Mouse (Mus musculus): ENCODE data around the gene Gm20441. TPM values are rescaled to one million over a fixed set of nuclear protein-coding genes. Genes with fewer than 3 reads are reported as not detected.

The Gm20441 gene
- total and polyA plus RNA-seq, 2 experiments from 2014 or later, result not detected

DNA sequence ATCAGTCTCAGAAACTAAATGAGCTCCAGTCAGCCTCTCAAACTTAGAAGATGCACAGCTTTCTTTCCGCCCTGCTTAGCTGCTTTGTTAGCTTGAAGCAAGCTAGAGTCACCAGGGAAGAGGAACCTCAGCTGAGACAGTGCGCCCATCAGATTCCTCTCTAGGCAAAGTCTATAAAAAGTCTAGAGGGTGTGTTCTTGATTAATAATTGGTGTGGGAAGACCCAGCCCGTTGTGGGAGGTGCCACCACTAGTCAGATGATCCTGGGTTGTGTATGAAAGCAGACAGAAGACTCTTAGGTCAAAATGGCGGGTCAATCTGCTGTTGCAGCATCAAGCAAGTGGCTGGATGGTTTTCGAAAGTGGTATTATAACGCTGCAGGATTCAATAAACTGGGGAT, 13.9 kb downstream of the Gm20441 start:
- no peak overlapping the region for H3K27ac ChIP-seq (ENCODE audit: low read depth, low read length)
- DNase-seq, result no peak
- no peaks in the 10 kb centered on the region for H3K36me3 ChIP-seq (ENCODE audit: insufficient read depth)
- H3K4me1 ChIP-seq (ENCODE audit: insufficient read depth), result peaks cover 9% of the 10 kb centered on the region
- 87% methylated on average over 6 of the region's 6 CpGs for WGBS
- H3K9ac ChIP-seq, result no peak overlapping the region
- H3K4me3 ChIP-seq (ENCODE audit: low read depth, low read length), result no peak overlapping the region
- H3K4me2 ChIP-seq (ENCODE audit: low read depth), result no peak overlapping the region
- no peak for ATAC-seq
- TF ChIP-seq CTCF (IDR thresholded peaks at IDR 0.05; ENCODE audit: low read depth), result no peak
- H3K27me3 ChIP-seq (ENCODE audit: insufficient read depth, low read length), result no peaks in the 10 kb centered on the region
- H3K9me3 ChIP-seq (ENCODE audit: low read length), result no peaks in the 10 kb centered on the region

DNA sequence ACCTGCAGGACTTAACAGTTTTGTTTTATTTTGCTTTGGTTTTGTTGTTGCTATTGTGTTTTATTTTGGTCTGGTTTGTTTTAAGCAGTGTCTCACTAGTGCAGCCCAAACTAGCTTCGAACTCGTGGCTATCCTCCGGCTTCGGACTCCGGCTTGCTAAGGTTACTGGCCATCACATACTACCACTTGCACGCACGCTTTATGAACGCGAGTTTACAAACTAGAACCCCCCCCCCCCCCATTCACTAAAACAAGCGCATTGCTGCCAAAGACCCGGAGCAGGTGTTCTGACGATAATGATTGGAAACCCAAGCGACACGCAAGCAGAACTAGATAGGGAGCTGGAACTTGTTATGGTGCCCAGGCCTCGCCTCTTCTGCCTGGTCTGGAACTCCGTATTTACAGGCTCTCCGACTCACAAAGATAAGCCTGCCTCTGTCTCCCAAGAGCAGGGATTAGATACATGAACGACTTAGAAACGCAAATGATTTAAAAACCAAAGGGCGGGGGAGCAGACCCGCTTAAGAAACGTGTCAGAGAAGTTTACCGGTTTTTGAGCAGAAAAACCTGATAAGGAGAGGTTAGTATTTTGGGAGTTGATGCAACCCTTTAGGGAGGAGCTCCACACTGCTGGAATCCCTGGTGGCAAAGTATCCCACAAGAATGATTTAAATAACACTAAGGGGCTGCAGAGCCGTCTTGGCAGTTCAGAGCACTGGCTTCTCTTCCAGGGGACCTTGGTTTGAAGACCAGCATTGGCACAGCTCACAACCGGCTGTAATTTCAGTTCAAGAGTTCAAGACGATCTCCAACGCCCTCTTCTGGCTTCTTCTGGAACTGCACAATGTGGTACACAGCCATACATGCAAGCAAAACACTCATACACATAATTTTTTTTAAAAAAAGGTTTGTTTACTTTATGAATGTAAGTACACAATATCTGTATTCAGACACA, 16.0 kb downstream of the Gm20441 start:
- H3K4me1 ChIP-seq (ENCODE audit: insufficient read depth), result peaks cover 9% of the 10 kb centered on the region
- H3K9me3 ChIP-seq (ENCODE audit: low read length), result no peaks in the 10 kb centered on the region
- peak overlapping the region; percentile 76 for H3K27ac ChIP-seq (ENCODE audit: low read depth, low read length)
- no peaks in the 10 kb centered on the region for H3K27me3 ChIP-seq (ENCODE audit: insufficient read depth, low read length)
- no peaks in the 10 kb centered on the region for H3K36me3 ChIP-seq (ENCODE audit: insufficient read depth)
- ATAC-seq, result peak; percentile 11
- H3K4me2 ChIP-seq (ENCODE audit: low read depth), result peak overlapping the region; percentile 71
- 1% methylated on average over 27 of the region's 27 CpGs for WGBS
- peak; percentile 84 for DNase-seq
- H3K4me3 ChIP-seq (ENCODE audit: low read depth, low read length), result peak overlapping the region; percentile 85
- TF ChIP-seq CTCF (IDR thresholded peaks at IDR 0.05; ENCODE audit: low read depth), result peak; percentile 74
- peak overlapping the region; percentile 90 for H3K9ac ChIP-seq

DNA sequence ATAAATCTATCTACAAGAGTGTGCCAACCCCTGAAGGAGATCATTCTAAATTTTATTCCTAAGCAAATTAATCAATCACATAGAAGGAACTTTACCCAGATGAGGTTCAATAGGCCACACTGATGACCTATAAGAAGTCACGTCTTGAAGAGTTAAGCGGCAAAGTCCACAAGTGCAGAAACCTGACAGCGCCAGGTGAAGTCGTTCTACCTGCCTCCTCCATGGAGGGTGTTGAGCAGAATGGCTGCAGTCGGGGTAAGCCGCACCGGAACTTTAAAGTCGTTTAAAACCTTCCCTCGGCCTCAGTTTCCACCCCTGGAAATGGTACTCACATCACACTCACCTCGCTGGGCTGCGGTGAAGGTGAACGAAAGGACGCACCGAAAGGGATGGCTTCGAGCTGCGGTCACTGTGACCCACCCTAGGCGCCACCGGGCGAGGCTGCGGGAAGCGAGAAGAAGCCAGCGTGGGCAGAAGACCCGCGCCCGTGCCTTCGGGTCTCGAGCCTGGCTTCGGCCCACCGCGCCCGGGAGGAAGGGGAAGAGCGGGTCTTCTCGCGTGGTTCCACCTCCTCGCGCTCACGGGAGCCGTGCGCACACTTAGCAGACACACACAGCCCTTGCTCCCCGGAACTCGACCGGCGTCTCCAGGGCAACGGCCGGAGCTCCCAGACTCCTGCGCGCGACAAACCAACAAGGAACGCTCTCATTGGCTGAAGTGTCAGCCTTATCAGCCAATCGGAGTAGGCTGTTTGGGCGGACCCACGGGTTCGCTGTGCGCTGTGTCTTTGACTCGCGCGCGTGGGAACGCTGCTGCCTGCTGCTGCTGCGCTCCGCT, 16.9 kb downstream of the Gm20441 start, which contains the start of gene Cabin1:
TSS of gene Cabin1 (minus strand) at position 660 of the 837 bp plus-strand sequence.
- no peaks in the 10 kb centered on the region for H3K36me3 ChIP-seq (ENCODE audit: insufficient read depth)
- peak; percentile 99 for ATAC-seq
- H3K27ac ChIP-seq (ENCODE audit: low read depth, low read length), result peak within 1 kb of the TSS; percentile 93
- peak within 1 kb of the TSS; percentile 71 for H3K4me2 ChIP-seq (ENCODE audit: low read depth)
- peak within 1 kb of the TSS; percentile 85 for H3K4me3 ChIP-seq (ENCODE audit: low read depth, low read length)
- peak within 1 kb of the TSS; percentile 90 for H3K9ac ChIP-seq
- DNase-seq, result peak; percentile 100
- no peaks in the 10 kb centered on the region for H3K27me3 ChIP-seq (ENCODE audit: insufficient read depth, low read length)
- H3K4me1 ChIP-seq (ENCODE audit: insufficient read depth), result peaks cover 9% of the 10 kb centered on the region
- 1% methylated on average over 61 of the region's 61 CpGs for WGBS
- H3K9me3 ChIP-seq (ENCODE audit: low read length), result no peaks in the 10 kb centered on the region
- no peak for TF ChIP-seq CTCF (IDR thresholded peaks at IDR 0.05; ENCODE audit: low read depth)

DNA sequence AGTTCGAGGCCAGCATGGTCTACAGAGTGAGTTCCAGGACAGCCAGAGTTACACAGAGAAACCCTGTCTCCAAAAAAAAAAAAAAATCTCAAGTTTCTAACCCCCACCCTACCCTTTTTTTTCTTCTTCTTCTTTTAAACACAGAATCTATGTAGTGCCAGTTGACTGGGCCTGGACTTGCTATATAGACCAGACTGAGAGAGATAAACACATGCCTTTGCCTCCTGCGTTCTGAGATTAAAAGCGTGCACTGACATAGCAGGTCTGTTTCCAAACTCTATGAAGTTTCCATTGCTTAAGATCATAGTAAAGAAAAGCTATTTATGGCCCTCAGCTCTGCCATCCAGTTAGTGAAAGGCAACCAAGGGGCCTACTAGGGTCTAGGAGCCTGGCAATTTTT, 18.3 kb downstream of the Gm20441 start:
- H3K9me3 ChIP-seq (ENCODE audit: low read length), result no peaks in the 10 kb centered on the region
- TF ChIP-seq CTCF (IDR thresholded peaks at IDR 0.05; ENCODE audit: low read depth), result no peak
- ATAC-seq (no peak), DNase-seq (no peak)
- H3K27me3 ChIP-seq (ENCODE audit: insufficient read depth, low read length), result no peaks in the 10 kb centered on the region
- H3K9ac ChIP-seq, result peak overlapping the region; percentile 35; the same call in 1 of the 2 replicates
- peak overlapping the region; percentile 71; the same call in 1 of the 2 replicates for H3K4me2 ChIP-seq (ENCODE audit: low read depth)
- peaks cover 9% of the 10 kb centered on the region for H3K4me1 ChIP-seq (ENCODE audit: insufficient read depth)
- 93% methylated on average over 3 of the region's 3 CpGs for WGBS
- no peak overlapping the region for H3K4me3 ChIP-seq (ENCODE audit: low read depth, low read length)
- no peaks in the 10 kb centered on the region for H3K36me3 ChIP-seq (ENCODE audit: insufficient read depth)
- no peak overlapping the region for H3K27ac ChIP-seq (ENCODE audit: low read depth, low read length)

DNA sequence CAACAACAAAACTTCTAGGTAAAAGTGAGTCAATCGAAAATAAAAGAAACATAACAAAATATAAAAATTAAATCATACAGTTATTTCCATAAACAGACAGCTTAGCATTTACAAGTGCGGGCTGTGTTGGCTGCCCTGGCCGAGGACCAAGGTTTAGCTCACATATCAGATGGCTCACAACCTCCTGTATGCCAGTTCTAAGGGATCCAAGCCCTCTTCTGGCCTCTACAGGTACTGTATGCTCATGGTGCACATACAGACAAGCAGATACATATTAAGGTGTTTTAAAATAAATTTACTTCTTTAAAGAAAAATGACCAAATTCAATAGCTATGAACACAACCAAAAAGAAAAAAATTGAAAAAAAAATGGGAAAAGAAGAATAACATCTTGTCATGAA, 20.4 kb downstream of the Gm20441 start:
- ATAC-seq, result no peak
- Histone ChIP-seq H3K27ac (ENCODE audit: low read depth, low read length) (no peak overlapping the region), H3K9me3 (ENCODE audit: low read length) (no peaks in the 10 kb centered on the region), H3K4me3 (ENCODE audit: low read depth, low read length) (no peak overlapping the region), H3K4me1 (ENCODE audit: insufficient read depth) (peaks cover 9% of the 10 kb centered on the region), H3K36me3 (ENCODE audit: insufficient read depth) (peaks cover 6% of the 10 kb centered on the region; the same call in 1 of the 2 replicates), H3K9ac (no peak overlapping the region), H3K27me3 (ENCODE audit: insufficient read depth, low read length) (no peaks in the 10 kb centered on the region), H3K4me2 (ENCODE audit: low read depth) (no peak overlapping the region)
- DNase-seq, result no peak
- 96% methylated on average over 3 of the region's 3 CpGs for WGBS
- TF ChIP-seq CTCF (IDR thresholded peaks at IDR 0.05; ENCODE audit: low read depth), result 0 out of 2 replicates have a peak, but pooled peaks have one; percentile 10

DNA sequence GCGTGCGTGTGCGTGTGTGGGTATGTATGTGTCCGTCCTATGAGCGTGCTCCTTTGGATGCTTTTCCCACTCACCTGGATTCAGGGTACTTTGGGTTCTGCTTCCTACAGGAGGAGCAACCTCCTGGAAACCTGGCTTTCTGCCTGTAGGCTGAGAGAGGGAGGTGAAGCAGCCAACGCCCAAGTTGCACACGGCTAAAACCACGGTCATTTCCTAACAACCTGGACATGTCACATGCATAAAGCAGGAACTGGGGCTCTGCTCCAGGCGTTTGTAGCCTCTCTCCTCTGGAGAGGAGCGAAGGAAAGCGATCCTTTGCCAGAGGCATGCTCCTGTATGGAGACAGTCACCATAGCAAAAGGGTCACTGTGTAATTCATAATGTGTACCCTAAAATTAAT, 24.0 kb downstream of the Gm20441 start:
- Histone ChIP-seq H3K4me2 (ENCODE audit: low read depth) (no peak overlapping the region), H3K27ac (ENCODE audit: low read depth, low read length) (no peak overlapping the region), H3K4me1 (ENCODE audit: insufficient read depth) (no peaks in the 10 kb centered on the region), H3K9me3 (ENCODE audit: low read length) (no peaks in the 10 kb centered on the region), H3K36me3 (ENCODE audit: insufficient read depth) (peaks cover 35% of the 10 kb centered on the region), H3K27me3 (ENCODE audit: insufficient read depth, low read length) (no peaks in the 10 kb centered on the region), H3K4me3 (ENCODE audit: low read depth, low read length) (no peak overlapping the region), H3K9ac (no peak overlapping the region)
- WGBS, result 96% methylated on average over 11 of the region's 11 CpGs
- ATAC-seq (no peak), DNase-seq (no peak)
- no peak for TF ChIP-seq CTCF (IDR thresholded peaks at IDR 0.05; ENCODE audit: low read depth)

Data from forebrain, postnatal 0 days (tissue).